Mouse (Mus musculus): ENCODE measurements around the gene Rbms3. TPM values are rescaled to one million over a fixed set of nuclear protein-coding genes. Genes with fewer than 3 reads are reported as not detected.

The Rbms3 gene
- total and polyA plus RNA-seq, 2 experiments: 2.4 to 4.0 TPM

- Histone ChIP-seq H3K4me1 (ENCODE audit: control insufficient read depth, insufficient read depth, low read length) (no peaks in the 10 kb centered on the region), H3K4me3 (ENCODE audit: insufficient read depth, low read depth, low read length) (no peak overlapping the region), H3K36me3 (ENCODE audit: control insufficient read depth, insufficient read depth, low read length) (no peaks in the 10 kb centered on the region), H3K27ac (replicated peaks; ENCODE audit: insufficient read depth, low read depth, low read length) (no peak overlapping the region), H3K9ac (ENCODE audit: low read depth, low read length) (no peak overlapping the region), H3K27me3 (ENCODE audit: control insufficient read depth, insufficient read depth, low read length) (peaks cover 2% of the 10 kb centered on the region; the same call in 1 of the 2 replicates), H3K79me2 (ENCODE audit: control insufficient read depth, insufficient read depth, low read length) (no peaks in the 10 kb centered on the region)
- no peak for DNase-seq (ENCODE audit: extremely low read depth, low read depth, low spot score)
- TF ChIP-seq POLR2A (IDR thresholded peaks at IDR 0.05; ENCODE audit: extremely low read depth, insufficient read depth, low read length) (no peak), CTCF (IDR thresholded peaks at IDR 0.05; ENCODE audit: low read depth, low read length) (no peak)
- 84% methylated on average over 6 of the region's 6 CpGs for WGBS
These were observed 44.4 kb downstream of the Rbms3 start for GRCm38 (mm10) chr9:117585345-117585744.

- DNase-seq (ENCODE audit: extremely low read depth, low read depth, low spot score): no peak
- Histone ChIP-seq H3K9ac (ENCODE audit: low read depth, low read length) (no peak overlapping the region), H3K27ac (replicated peaks; ENCODE audit: insufficient read depth, low read depth, low read length) (no peak overlapping the region), H3K36me3 (ENCODE audit: control insufficient read depth, insufficient read depth, low read length) (no peaks in the 10 kb centered on the region), H3K4me3 (ENCODE audit: insufficient read depth, low read depth, low read length) (no peak overlapping the region), H3K79me2 (ENCODE audit: control insufficient read depth, insufficient read depth, low read length) (no peaks in the 10 kb centered on the region), H3K4me1 (ENCODE audit: control insufficient read depth, insufficient read depth, low read length) (no peaks in the 10 kb centered on the region), H3K27me3 (ENCODE audit: control insufficient read depth, insufficient read depth, low read length) (peaks cover 2% of the 10 kb centered on the region; the same call in 1 of the 2 replicates)
- TF ChIP-seq POLR2A (IDR thresholded peaks at IDR 0.05; ENCODE audit: extremely low read depth, insufficient read depth, low read length) (no peak), CTCF (IDR thresholded peaks at IDR 0.05; ENCODE audit: low read depth, low read length) (no peak)
- WGBS: 60% methylated on average over 7 of the region's 7 CpGs
These were observed 46.1 kb downstream of the Rbms3 start for GRCm38 (mm10) chr9:117583638-117584037.

DNA sequence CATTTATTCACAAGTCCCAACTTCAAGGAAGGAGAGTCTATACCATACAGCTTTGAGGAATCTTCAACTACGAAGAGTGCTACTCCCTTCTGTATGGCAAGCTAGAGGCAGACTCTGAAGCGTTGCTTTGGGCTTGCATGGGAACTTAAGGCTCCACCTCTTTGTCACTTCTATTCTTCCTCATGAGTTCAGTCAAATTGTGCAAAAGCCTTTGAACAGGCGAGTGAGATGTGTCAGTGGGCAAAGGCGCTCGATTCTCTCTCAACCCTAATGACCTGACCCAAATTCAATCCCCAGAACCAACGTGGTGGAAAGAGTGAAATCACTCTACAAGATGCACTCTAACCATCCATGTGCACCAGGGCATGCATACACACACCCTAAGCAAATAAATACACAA lies 47.1 kb downstream of the Rbms3 start:
- Histone ChIP-seq H3K27ac (replicated peaks; ENCODE audit: insufficient read depth, low read depth, low read length) (no peak overlapping the region), H3K27me3 (ENCODE audit: control insufficient read depth, insufficient read depth, low read length) (peaks cover 2% of the 10 kb centered on the region; the same call in 1 of the 2 replicates), H3K79me2 (ENCODE audit: control insufficient read depth, insufficient read depth, low read length) (no peaks in the 10 kb centered on the region), H3K4me1 (ENCODE audit: control insufficient read depth, insufficient read depth, low read length) (no peaks in the 10 kb centered on the region), H3K4me3 (ENCODE audit: insufficient read depth, low read depth, low read length) (no peak overlapping the region), H3K9ac (ENCODE audit: low read depth, low read length) (no peak overlapping the region), H3K36me3 (ENCODE audit: control insufficient read depth, insufficient read depth, low read length) (no peaks in the 10 kb centered on the region)
- 83% methylated on average over 6 of the region's 6 CpGs for WGBS
- TF ChIP-seq CTCF (IDR thresholded peaks at IDR 0.05; ENCODE audit: low read depth, low read length): no peak
- TF ChIP-seq POLR2A (IDR thresholded peaks at IDR 0.05; ENCODE audit: extremely low read depth, insufficient read depth, low read length): no peak
- DNase-seq (ENCODE audit: extremely low read depth, low read depth, low spot score): no peak

DNA sequence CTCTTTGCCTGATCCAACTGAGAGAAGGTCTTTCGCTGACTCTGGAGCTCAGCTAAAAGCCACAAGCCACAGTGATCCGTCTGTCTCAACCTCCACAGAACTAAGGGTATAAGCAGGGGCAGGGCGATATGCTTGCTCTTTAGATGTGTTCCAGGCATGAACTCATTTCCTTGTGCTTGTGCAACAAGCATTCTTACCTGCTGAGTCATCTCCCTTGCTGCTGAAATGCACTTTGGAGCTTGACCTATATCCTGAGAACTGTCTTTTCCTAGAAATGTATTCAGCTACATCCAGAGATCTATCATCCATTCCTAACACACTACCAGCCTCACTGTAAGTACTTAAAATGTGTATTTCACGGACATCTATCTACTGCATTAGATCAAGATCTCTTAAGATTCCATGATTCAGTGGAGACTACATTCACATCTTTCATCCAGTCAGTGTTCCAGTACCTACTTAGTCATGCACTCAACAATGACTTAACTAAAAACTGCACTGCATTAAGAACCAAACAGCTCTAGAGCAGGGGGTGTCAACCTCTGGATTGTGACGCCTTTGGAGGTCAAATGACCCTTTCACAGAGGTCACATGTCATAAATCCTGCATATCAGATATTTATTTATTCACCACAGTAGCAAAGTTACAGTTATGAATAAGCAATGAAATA lies 58.4 kb downstream of the Rbms3 start:
- TF ChIP-seq CTCF (IDR thresholded peaks at IDR 0.05; ENCODE audit: low read depth, low read length): no peak
- TF ChIP-seq POLR2A (IDR thresholded peaks at IDR 0.05; ENCODE audit: extremely low read depth, insufficient read depth, low read length): no peak
- Histone ChIP-seq H3K79me2 (ENCODE audit: control insufficient read depth, insufficient read depth, low read length) (no peaks in the 10 kb centered on the region), H3K27ac (replicated peaks; ENCODE audit: insufficient read depth, low read depth, low read length) (no peak overlapping the region), H3K4me1 (ENCODE audit: control insufficient read depth, insufficient read depth, low read length) (peaks cover 17% of the 10 kb centered on the region), H3K9ac (ENCODE audit: low read depth, low read length) (no peak overlapping the region), H3K4me3 (ENCODE audit: insufficient read depth, low read depth, low read length) (no peak overlapping the region), H3K27me3 (ENCODE audit: control insufficient read depth, insufficient read depth, low read length) (no peaks in the 10 kb centered on the region), H3K36me3 (ENCODE audit: control insufficient read depth, insufficient read depth, low read length) (no peaks in the 10 kb centered on the region)
- WGBS: 68% methylated on average over 5 of the region's 5 CpGs
- DNase-seq (ENCODE audit: extremely low read depth, low read depth, low spot score): peak; percentile 25

DNA sequence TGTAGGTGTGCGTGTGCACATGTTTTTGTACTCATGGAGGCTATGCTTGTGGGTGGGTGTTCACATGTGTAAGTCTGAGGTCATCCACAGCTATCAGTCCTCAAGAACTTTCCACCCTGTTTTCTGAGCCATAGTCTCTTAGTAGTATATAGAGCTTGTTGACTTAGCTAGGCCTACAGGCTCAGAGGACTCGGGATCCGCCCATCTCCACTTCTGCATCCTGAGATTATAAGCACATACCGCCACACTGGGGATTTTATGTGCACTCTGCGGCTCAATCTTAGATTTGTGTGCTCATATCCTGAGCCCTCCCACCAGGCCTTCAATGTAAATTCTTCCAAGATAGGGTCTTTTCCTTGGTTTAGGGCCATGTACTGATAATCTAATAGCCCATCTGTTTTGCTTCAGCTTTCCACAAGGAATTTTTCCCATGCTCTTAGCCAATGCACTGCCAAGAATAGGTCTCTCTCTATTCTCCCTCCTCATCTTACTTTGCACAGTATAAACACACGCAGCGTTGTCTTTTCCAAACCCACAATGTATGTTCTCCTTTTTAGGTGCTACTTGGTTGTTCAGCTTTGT lies 59.4 kb downstream of the Rbms3 start:
- H3K4me3 ChIP-seq (ENCODE audit: insufficient read depth, low read depth, low read length): no peak overlapping the region
- WGBS: 89% methylated on average over 7 of the region's 7 CpGs

DNA sequence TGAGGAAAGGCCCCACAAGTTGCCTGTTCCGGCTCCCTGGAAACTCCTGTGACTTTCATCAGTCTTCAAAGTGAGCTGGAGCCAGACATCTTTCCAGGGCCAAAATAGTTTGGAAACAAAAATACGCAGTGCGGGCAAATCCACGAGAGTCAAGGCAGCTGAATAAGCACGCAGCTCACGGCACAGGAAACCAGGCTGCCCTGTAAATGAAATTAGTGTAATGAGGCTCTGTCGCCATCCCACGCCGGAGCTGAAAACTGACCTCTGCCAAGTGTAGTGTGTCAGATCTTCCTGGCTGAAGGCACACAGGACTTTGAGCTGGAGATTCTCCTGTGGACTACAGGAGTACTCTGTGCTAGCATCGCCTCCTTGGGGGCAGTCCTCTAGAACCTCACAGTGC lies 63.4 kb downstream of the Rbms3 start:
- no peak overlapping the region for H3K27ac ChIP-seq (replicated peaks; ENCODE audit: insufficient read depth, low read depth, low read length)
- no peak for DNase-seq (ENCODE audit: extremely low read depth, low read depth, low spot score)
- no peaks in the 10 kb centered on the region for H3K36me3 ChIP-seq (ENCODE audit: control insufficient read depth, insufficient read depth, low read length)
- H3K9ac ChIP-seq (ENCODE audit: low read depth, low read length): no peak overlapping the region
- no peaks in the 10 kb centered on the region for H3K79me2 ChIP-seq (ENCODE audit: control insufficient read depth, insufficient read depth, low read length)
- 82% methylated on average over 10 of the region's 10 CpGs for WGBS
- H3K4me3 ChIP-seq (ENCODE audit: insufficient read depth, low read depth, low read length): no peak overlapping the region
- peaks cover 3% of the 10 kb centered on the region for H3K4me1 ChIP-seq (ENCODE audit: control insufficient read depth, insufficient read depth, low read length)
- no peaks in the 10 kb centered on the region for H3K27me3 ChIP-seq (ENCODE audit: control insufficient read depth, insufficient read depth, low read length)
- TF ChIP-seq POLR2A (IDR thresholded peaks at IDR 0.05; ENCODE audit: extremely low read depth, insufficient read depth, low read length): no peak
- TF ChIP-seq CTCF (IDR thresholded peaks at IDR 0.05; ENCODE audit: low read depth, low read length): no peak

More for the DNA sequence above, 59.4 kb downstream of the Rbms3 start:
- DNase-seq (ENCODE audit: extremely low read depth, low read depth, low spot score): no peak
- H3K4me1 ChIP-seq (ENCODE audit: control insufficient read depth, insufficient read depth, low read length): peaks cover 17% of the 10 kb centered on the region
- H3K9ac ChIP-seq (ENCODE audit: low read depth, low read length): no peak overlapping the region
- H3K27me3 ChIP-seq (ENCODE audit: control insufficient read depth, insufficient read depth, low read length): no peaks in the 10 kb centered on the region
- no peak for TF ChIP-seq CTCF (IDR thresholded peaks at IDR 0.05; ENCODE audit: low read depth, low read length)
- TF ChIP-seq POLR2A (IDR thresholded peaks at IDR 0.05; ENCODE audit: extremely low read depth, insufficient read depth, low read length): no peak
- H3K79me2 ChIP-seq (ENCODE audit: control insufficient read depth, insufficient read depth, low read length): no peaks in the 10 kb centered on the region
- H3K27ac ChIP-seq (replicated peaks; ENCODE audit: insufficient read depth, low read depth, low read length): no peak overlapping the region
- H3K36me3 ChIP-seq (ENCODE audit: control insufficient read depth, insufficient read depth, low read length): no peaks in the 10 kb centered on the region

All from liver, adult 2 months (tissue).